Mouse (Mus musculus) kidney, embryonic 15.5 days (tissue): ENCODE measurements around the gene Nsun6. TPM values are rescaled to one million over a fixed set of nuclear protein-coding genes. Genes with fewer than 3 reads are reported as not detected.

Experiments
- ATAC-seq: fragments of 200-750 bp; cut with Nextera tagmentation; replicated peaks from 2 replicates; pipeline ENCODE4 v1.8.0; 2017; ENCODE audit warnings: moderate TSS enrichment; ENCODE audit not compliant: low FRiP score
- H3K27ac ChIP-seq: fragments of 300-500 bp; sonication (generic); 2 replicates; pipeline ENCODE4 v1.5.1; 2015; ENCODE audit warnings: mild to moderate bottlenecking, inconsistent platforms
- H3K27me3 ChIP-seq: fragments of 300-500 bp; sonication (generic); 2 replicates; pipeline ENCODE4 v1.6.1; 2015; ENCODE audit warnings: inconsistent platforms
- H3K36me3 ChIP-seq: fragments of 300-500 bp; sonication (generic); 2 replicates; pipeline ENCODE4 v1.6.1; 2015; ENCODE audit warnings: inconsistent platforms
- H3K4me1 ChIP-seq: fragments of 300-500 bp; sonication (generic); 2 replicates; pipeline ENCODE4 v1.6.1; 2015; ENCODE audit warnings: inconsistent platforms
- H3K4me2 ChIP-seq: fragments of 300-500 bp; sonication (generic); 2 replicates; pipeline ENCODE4 v1.6.1; 2015; ENCODE audit warnings: moderate library complexity, mild to moderate bottlenecking, inconsistent platforms
- H3K4me3 ChIP-seq: fragments of 300-500 bp; sonication (generic); replicated peaks from 2 replicates; pipeline ENCODE4 v1.5.1; 2015; ENCODE audit warnings: mild to moderate bottlenecking, inconsistent platforms
- H3K9ac ChIP-seq: fragments of 300-500 bp; sonication (generic); 2 replicates; pipeline ENCODE4 v1.6.1; 2015; ENCODE audit warnings: mild to moderate bottlenecking, inconsistent platforms
- H3K9me3 ChIP-seq: fragments of 300-500 bp; sonication (generic); replicated peaks from 2 replicates; pipeline ENCODE4 v1.6.1; 2016; ENCODE audit warnings: inconsistent platforms
- WGBS: fragments of 180-500 bp; shearing (Covaris S2); methylation state at CpG from one replicate; pipeline ENCODE4 v1.1.7; 2015; ENCODE audit warnings: mixed read lengths; 5-methylcytosine and 5-hydroxymethylcytosine counted together
- polyA plus RNA-seq: library from polyadenylated mRNA; unstranded; fragments of >200 nt; fragmentation: Nextera tagmentation; extraction: Ambion mirVana; gene quantifications from 2 replicates; pipeline ENCODE4 v1.2.1, GENCODE M21; 2015

Gene Nsun6
- 12.0 and 12.3 TPM in 2 replicates for polyA plus RNA-seq

DNA sequence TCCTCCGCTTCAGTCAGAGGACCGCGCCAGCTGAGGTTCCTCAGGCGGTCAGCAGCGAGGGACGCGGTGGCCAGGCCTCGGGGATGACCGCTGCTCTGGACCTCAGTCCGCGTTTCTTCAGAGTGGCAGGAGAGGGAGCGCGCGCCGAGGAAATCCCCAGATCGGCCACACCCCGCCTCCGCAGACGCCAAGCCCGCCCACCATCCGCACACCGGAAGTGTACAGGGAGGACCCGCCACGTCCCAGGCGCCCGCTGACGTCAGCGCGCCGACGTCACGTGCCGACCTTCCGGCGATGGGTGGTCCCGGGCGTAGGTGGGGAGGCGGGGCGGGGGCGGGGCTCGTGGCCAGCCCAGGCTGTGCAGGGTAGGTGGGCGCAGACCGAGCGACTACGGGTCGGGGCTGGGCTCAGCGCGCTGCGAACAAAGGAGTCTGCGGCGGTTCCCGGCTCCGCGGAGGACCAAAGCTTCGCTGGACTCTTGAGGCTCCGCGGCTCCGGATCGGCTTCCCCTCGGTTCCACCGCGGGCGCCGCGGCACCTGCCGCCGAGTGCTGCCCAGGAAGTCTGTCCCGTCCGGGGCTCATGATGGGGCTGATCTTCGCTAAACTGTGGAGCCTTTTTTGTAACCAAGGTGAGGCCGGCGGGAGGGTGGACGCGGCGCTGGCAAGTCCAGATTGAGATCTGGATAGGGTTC lies at the start of gene Nsun6:
Gene Nsun6, minus strand, starts transcription at position 125 of the 693 bp plus-strand sequence.
- under 1% methylated on average over 62 of the region's 75 CpGs for WGBS
- H3K9me3 ChIP-seq = no peaks in the 10 kb centered on the region
- no peaks in the 10 kb centered on the region for H3K27me3 ChIP-seq
- peak within 1 kb of the TSS; percentile 94 for H3K27ac ChIP-seq
- no peaks in the 10 kb centered on the region for H3K36me3 ChIP-seq
- peak within 1 kb of the TSS; percentile 87 for H3K9ac ChIP-seq
- H3K4me3 ChIP-seq = peak within 1 kb of the TSS; percentile 81
- peak; percentile 99 for ATAC-seq
- peaks cover 21% of the 10 kb centered on the region for H3K4me1 ChIP-seq
- peak within 1 kb of the TSS; percentile 65 for H3K4me2 ChIP-seq

- H3K27me3 ChIP-seq = no peaks in the 10 kb centered on the region
- WGBS = 28% methylated on average over 1 of the region's 1 CpGs
- no peak overlapping the region for H3K27ac ChIP-seq
- ATAC-seq = no peak
- no peaks in the 10 kb centered on the region for H3K9me3 ChIP-seq
- H3K4me2 ChIP-seq = no peak overlapping the region
- H3K36me3 ChIP-seq = no peaks in the 10 kb centered on the region
- no peak overlapping the region for H3K9ac ChIP-seq
- H3K4me3 ChIP-seq = no peak overlapping the region
- H3K4me1 ChIP-seq = no peaks in the 10 kb centered on the region
These were observed 49.5 kb upstream of the Nsun6 start for GRCm38 (mm10) chr2:15104386-15104785.

DNA sequence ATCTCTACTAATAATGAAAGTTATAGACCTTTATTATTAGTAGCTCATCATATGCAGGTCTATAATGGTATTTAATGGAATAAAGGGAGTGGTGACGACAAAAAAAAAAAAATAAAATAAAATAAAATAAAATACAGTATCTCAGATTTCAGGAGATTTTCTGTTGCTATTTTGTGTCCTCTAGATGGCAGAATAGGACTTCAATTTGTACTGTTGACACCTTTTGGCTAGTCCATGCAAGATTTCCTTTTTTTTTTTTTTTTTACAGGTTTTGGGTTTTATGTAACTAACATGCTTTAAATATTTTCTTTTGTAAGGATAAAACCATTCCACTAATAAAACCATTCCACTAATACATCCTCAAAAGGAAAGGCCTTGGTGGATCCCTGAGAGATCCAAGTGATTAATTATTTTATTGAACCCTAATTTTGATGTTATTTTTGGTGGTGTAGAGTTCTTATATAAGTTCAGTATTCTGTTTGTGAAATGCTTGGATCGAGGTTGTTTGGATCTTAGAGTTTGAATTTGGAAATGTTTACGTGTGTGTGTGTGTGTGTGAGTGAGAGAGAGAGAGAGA lies 41.7 kb upstream of the Nsun6 start:
- ATAC-seq = no peak
- Histone ChIP-seq H3K27ac (no peak overlapping the region), H3K4me3 (no peak overlapping the region), H3K9ac (no peak overlapping the region), H3K4me1 (no peaks in the 10 kb centered on the region), H3K4me2 (no peak overlapping the region), H3K36me3 (no peaks in the 10 kb centered on the region), H3K27me3 (no peaks in the 10 kb centered on the region), H3K9me3 (no peaks in the 10 kb centered on the region)
- WGBS = 60% methylated on average over 3 of the region's 3 CpGs

DNA sequence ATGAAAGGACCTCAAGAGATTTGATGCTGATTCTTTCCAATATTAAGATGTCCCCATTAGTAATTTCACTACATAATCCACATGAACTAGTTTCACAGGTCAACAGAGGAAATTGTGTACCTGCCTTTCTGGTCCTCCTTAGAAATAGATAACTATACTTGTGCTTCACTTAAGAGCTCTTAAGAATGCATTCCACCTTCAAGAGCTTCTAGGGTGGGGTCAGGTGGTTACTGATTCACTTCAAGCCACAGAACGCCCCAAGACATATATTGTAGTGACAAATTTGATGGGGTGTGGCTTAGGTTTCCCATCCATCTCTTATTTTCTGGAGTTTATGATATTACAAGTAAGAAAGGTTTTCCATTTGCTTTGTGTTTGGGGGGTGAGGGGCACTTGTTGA lies 32.4 kb upstream of the Nsun6 start:
- Histone ChIP-seq H3K9ac (no peak overlapping the region), H3K4me2 (no peak overlapping the region), H3K27ac (no peak overlapping the region), H3K9me3 (no peaks in the 10 kb centered on the region), H3K27me3 (no peaks in the 10 kb centered on the region), H3K4me1 (no peaks in the 10 kb centered on the region), H3K36me3 (peaks cover 19% of the 10 kb centered on the region), H3K4me3 (no peak overlapping the region)
- 84% methylated on average over 1 of the region's 1 CpGs for WGBS
- no peak for ATAC-seq

- Histone ChIP-seq H3K27ac (no peak overlapping the region), H3K4me1 (no peaks in the 10 kb centered on the region), H3K27me3 (no peaks in the 10 kb centered on the region), H3K4me2 (no peak overlapping the region), H3K9ac (no peak overlapping the region), H3K4me3 (no peak overlapping the region), H3K9me3 (no peaks in the 10 kb centered on the region), H3K36me3 (peaks cover 50% of the 10 kb centered on the region)
- ATAC-seq = no peak; the same call in 1 of the 2 replicates
- 88% methylated on average over 2 of the region's 2 CpGs for WGBS
These were observed 28.8 kb upstream of the Nsun6 start for GRCm38 (mm10) chr2:15083702-15084101.

- no peaks in the 10 kb centered on the region for H3K9me3 ChIP-seq
- ATAC-seq = no peak
These were observed 12.2 kb upstream of the Nsun6 start for GRCm38 (mm10) chr2:15067091-15067490.

GRCm38 (mm10) chr2:15065447-15065846 lies 10.6 kb upstream of the Nsun6 start:
- H3K27me3 ChIP-seq = no peaks in the 10 kb centered on the region
- H3K4me1 ChIP-seq = 0 out of 2 replicates have a peak, but pooled peaks cover 7% of the 10 kb centered on the region
- no peak for ATAC-seq
- no peak overlapping the region for H3K4me2 ChIP-seq
- H3K9ac ChIP-seq = no peak overlapping the region
- peaks cover 31% of the 10 kb centered on the region for H3K36me3 ChIP-seq
- H3K9me3 ChIP-seq = no peaks in the 10 kb centered on the region
- 83% methylated on average over 2 of the region's 2 CpGs for WGBS
- H3K4me3 ChIP-seq = no peak overlapping the region
- no peak overlapping the region for H3K27ac ChIP-seq

More at GRCm38 (mm10) chr2:15067091-15067490, 12.2 kb upstream of the Nsun6 start:
- no peak overlapping the region for H3K9ac ChIP-seq
- no peaks in the 10 kb centered on the region for H3K27me3 ChIP-seq
- no peak overlapping the region for H3K27ac ChIP-seq
- H3K36me3 ChIP-seq = peaks cover 40% of the 10 kb centered on the region
- H3K4me2 ChIP-seq = no peak overlapping the region
- WGBS = 72% methylated on average over 5 of the region's 5 CpGs
- H3K4me1 ChIP-seq = 0 out of 2 replicates have a peak, but pooled peaks cover 7% of the 10 kb centered on the region
- no peak overlapping the region for H3K4me3 ChIP-seq

GRCm38 (mm10) chr2:15064380-15065269 lies 9.8 kb upstream of the Nsun6 start:
- 74% methylated on average over 7 of the region's 7 CpGs for WGBS
- no peak overlapping the region for H3K4me2 ChIP-seq
- H3K27ac ChIP-seq = peak overlapping the region; percentile 30; the same call in 1 of the 2 replicates
- no peaks in the 10 kb centered on the region for H3K27me3 ChIP-seq
- H3K9me3 ChIP-seq = no peaks in the 10 kb centered on the region
- H3K4me3 ChIP-seq = no peak overlapping the region
- ATAC-seq = no peak
- no peak overlapping the region for H3K9ac ChIP-seq
- 0 out of 2 replicates have a peak, but pooled peaks cover 7% of the 10 kb centered on the region for H3K4me1 ChIP-seq
- peaks cover 24% of the 10 kb centered on the region for H3K36me3 ChIP-seq

DNA sequence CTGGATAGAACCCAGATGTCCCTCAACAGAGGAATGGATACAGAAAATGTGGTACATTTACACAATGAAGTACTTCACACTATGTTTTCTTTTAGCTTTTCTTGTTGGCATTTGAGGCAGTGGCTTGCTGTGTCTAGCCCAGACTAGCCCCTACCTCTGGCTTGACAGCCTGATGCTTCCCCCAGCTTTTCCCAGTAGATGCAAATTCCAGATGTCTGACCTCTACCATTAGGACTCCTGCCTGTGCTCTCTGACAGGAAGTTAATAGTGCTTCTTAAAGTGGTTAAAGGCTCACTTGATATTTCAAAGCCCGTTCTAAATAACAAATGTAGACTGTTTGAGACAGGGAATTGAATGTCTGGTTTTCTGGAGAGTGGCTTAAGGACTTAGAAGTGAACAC lies 8.9 kb upstream of the Nsun6 start:
- peaks cover 19% of the 10 kb centered on the region for H3K36me3 ChIP-seq
- ATAC-seq = no peak
- H3K4me1 ChIP-seq = 0 out of 2 replicates have a peak, but pooled peaks cover 7% of the 10 kb centered on the region
- no peak overlapping the region for H3K4me3 ChIP-seq
- WGBS = 30% methylated on average over 1 of the region's 1 CpGs
- no peak overlapping the region for H3K4me2 ChIP-seq
- H3K27ac ChIP-seq = peak overlapping the region; percentile 30; the same call in 1 of the 2 replicates
- H3K27me3 ChIP-seq = no peaks in the 10 kb centered on the region
- no peak overlapping the region for H3K9ac ChIP-seq
- no peaks in the 10 kb centered on the region for H3K9me3 ChIP-seq

- H3K27me3 ChIP-seq = no peaks in the 10 kb centered on the region
- no peak overlapping the region for H3K27ac ChIP-seq
- peaks cover 24% of the 10 kb centered on the region for H3K4me1 ChIP-seq
- no peak overlapping the region for H3K4me3 ChIP-seq
- 78% methylated on average over 3 of the region's 3 CpGs for WGBS
- H3K9me3 ChIP-seq = no peaks in the 10 kb centered on the region
- no peak overlapping the region for H3K9ac ChIP-seq
- no peak overlapping the region for H3K4me2 ChIP-seq
- ATAC-seq = no peak
- H3K36me3 ChIP-seq = 0 out of 2 replicates have a peak, but pooled peaks cover 7% of the 10 kb centered on the region
These were observed 6.0 kb upstream of the Nsun6 start for GRCm38 (mm10) chr2:15060856-15061255.

GRCm38 (mm10) chr2:15058227-15058626 lies 3.4 kb upstream of the Nsun6 start:
- no peaks in the 10 kb centered on the region for H3K27me3 ChIP-seq
- 0 out of 2 replicates have a peak, but pooled peaks cover 4% of the 10 kb centered on the region for H3K36me3 ChIP-seq
- no peak overlapping the region for H3K9ac ChIP-seq
- no peaks in the 10 kb centered on the region for H3K9me3 ChIP-seq
- H3K4me3 ChIP-seq = no peak overlapping the region
- no peak for ATAC-seq
- H3K4me2 ChIP-seq = no peak overlapping the region
- no peak overlapping the region for H3K27ac ChIP-seq
- peaks cover 21% of the 10 kb centered on the region for H3K4me1 ChIP-seq
- WGBS = 82% methylated on average over 5 of the region's 5 CpGs
